Comparison of ENCODE assay signal across 9 mouse cellular contexts in the genomic region with DNA sequence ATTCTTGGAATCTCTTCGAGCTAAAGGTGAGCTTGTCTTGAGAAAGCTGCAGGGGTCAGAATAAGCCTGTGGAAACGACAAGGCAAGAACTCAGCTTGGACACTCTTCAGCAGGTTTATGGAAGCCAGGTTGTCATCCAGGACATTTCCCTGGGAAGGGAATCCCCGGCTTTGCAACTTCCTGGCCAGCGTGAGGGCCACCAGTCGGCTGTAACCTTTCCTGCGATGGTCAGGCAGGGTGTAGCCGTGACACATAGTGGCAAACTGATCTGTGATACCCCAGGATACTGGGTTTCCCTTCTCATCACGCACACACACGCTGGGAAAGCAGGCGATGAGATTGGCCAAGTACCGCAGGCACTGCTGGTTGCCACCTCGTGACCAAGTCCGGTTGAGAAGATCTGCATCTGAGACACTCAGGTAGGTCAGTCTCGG. TPM values are rescaled to one million over a fixed set of nuclear protein-coding genes. Genes with fewer than 3 reads are reported as not detected.
DNase-seq lines count a peak whose midpoint lies in the region; ATAC-seq lines count a peak whose summit lies in the region.
"Had no signal": no experiment of that assay in that cellular context is flagged by ENCODE, and none has a peak within 500 bp of the region (broad histone marks: within the 10 kb centered on the region; RNA-seq: fewer than 3 reads in every experiment).

No protein-coding gene starts in this region.

- H3K36me3 ChIP-seq in hindbrain, embryonic 10.5 days = no peaks in the 10 kb centered on the region
- H3K36me3 ChIP-seq in midbrain, embryonic 12.5 days = no peaks in the 10 kb centered on the region

- H3K4me3 ChIP-seq in hindbrain, embryonic 10.5 days = peak overlapping the region; percentile 42
- 0 out of 2 replicates have a peak overlapping the region, but pooled peaks have one; percentile 13 for H3K4me3 ChIP-seq in midbrain, embryonic 12.5 days

- H3K27ac ChIP-seq in hindbrain, embryonic 10.5 days = 0 out of 2 replicates have a peak overlapping the region, but pooled peaks have one; percentile 40
- H3K27ac ChIP-seq in midbrain, embryonic 12.5 days (replicated peaks) = no peak overlapping the region
- H3K27ac ChIP-seq: macrophage had no signal

- H3K4me2 ChIP-seq in midbrain, embryonic 12.5 days (replicated peaks) = peak overlapping the region; percentile 43

- DNase-seq in kidney, postnatal 10 days = peak; percentile 6
- DNase-seq in kidney, adult 18-20 months = no peak
- peak; percentile 71 to 74 for DNase-seq in cerebellum, postnatal 10 days
- DNase-seq in hindbrain, embryonic 10.5 days (ENCODE audit: low spot score) = peak; percentile 12
- no peak for DNase-seq in right cerebral cortex, postnatal 25 days
- DNase-seq in thymus, postnatal 36 days = no peak

- 9% methylated on average over 14 of the region's 14 CpGs for WGBS in hindbrain, embryonic 10.5 days
- WGBS in midbrain, embryonic 12.5 days = 13% methylated on average over 14 of the region's 14 CpGs

- H3K9me3 ChIP-seq in hindbrain, embryonic 10.5 days = no peaks in the 10 kb centered on the region
- no peaks in the 10 kb centered on the region for H3K9me3 ChIP-seq in midbrain, embryonic 12.5 days

- no peaks in the 10 kb centered on the region for H3K27me3 ChIP-seq in hindbrain, embryonic 10.5 days (ENCODE audit: insufficient read depth, poor library complexity, severe bottlenecking)
- H3K27me3 ChIP-seq in midbrain, embryonic 12.5 days = no peaks in the 10 kb centered on the region

- ATAC-seq in midbrain, embryonic 12.5 days (ENCODE audit: low FRiP score, low read depth) = no peak
- ATAC-seq in monocyte, adult 5-6 weeks (replicated peaks; ENCODE audit: insufficient number of reproducible peaks, low FRiP score, low TSS enrichment, poor library complexity, severe bottlenecking) = no peak

- peaks cover 15% of the 10 kb centered on the region for H3K4me1 ChIP-seq in hindbrain, embryonic 10.5 days (replicated peaks)
- peaks cover 10% of the 10 kb centered on the region; the same call in 1 of the 2 replicates for H3K4me1 ChIP-seq in midbrain, embryonic 12.5 days

- no peak overlapping the region for H3K9ac ChIP-seq in midbrain, embryonic 12.5 days (replicated peaks)

RNA-seq across cellular contexts. Expression of gene Glyatl3, which starts 9.4 kb away (rescaled TPM):
- polyA plus RNA-seq in hindbrain, embryonic 10.5 days (2016; fragmentation: Nextera tagmentation; extraction: Ambion mirVana) = not detected in 2 replicates
- not detected in 2 replicates for polyA plus RNA-seq in midbrain, embryonic 12.5 days (2016; fragmentation: Nextera tagmentation; extraction: Ambion mirVana)
- not detected in 3 replicates for total RNA-seq in monocyte, adult 5-6 weeks (2017)
- polyA plus RNA-seq: macrophage had no signal

RNA-seq across cellular contexts. Expression of gene 9130008F23Rik, which starts 24.4 kb away (rescaled TPM):
- polyA plus RNA-seq in hindbrain, embryonic 10.5 days (2016; fragmentation: Nextera tagmentation; extraction: Ambion mirVana) = 0.82 and 1.2 TPM in 2 replicates
- polyA plus RNA-seq in midbrain, embryonic 12.5 days (2016; fragmentation: Nextera tagmentation; extraction: Ambion mirVana) = 0.63 and 1.1 TPM in 2 replicates
- total RNA-seq in monocyte, adult 5-6 weeks (2017) = 1.5 to 10.3 TPM (median 4.2 TPM) in 3 replicates

RNA-seq across cellular contexts. Expression of gene Mut, which starts 29.7 kb away (rescaled TPM):
- 20.3 and 28.2 TPM in 2 replicates for polyA plus RNA-seq in hindbrain, embryonic 10.5 days (2016; fragmentation: Nextera tagmentation; extraction: Ambion mirVana)
- 25.4 and 27.1 TPM in 2 replicates for polyA plus RNA-seq in midbrain, embryonic 12.5 days (2016; fragmentation: Nextera tagmentation; extraction: Ambion mirVana)
- 16.9 to 22.2 TPM (median 17.2 TPM) in 3 replicates for total RNA-seq in monocyte, adult 5-6 weeks (2017)

RNA-seq across cellular contexts. Expression of gene Cenpq, which starts 30.1 kb away (rescaled TPM):
- 27.4 and 38.8 TPM in 2 replicates for polyA plus RNA-seq in hindbrain, embryonic 10.5 days (2016; fragmentation: Nextera tagmentation; extraction: Ambion mirVana)
- polyA plus RNA-seq in midbrain, embryonic 12.5 days (2016; fragmentation: Nextera tagmentation; extraction: Ambion mirVana) = 28.6 and 28.8 TPM in 2 replicates
- total RNA-seq in monocyte, adult 5-6 weeks (2017) = 25.6 to 42.7 TPM (median 35.8 TPM) in 3 replicates

Comparison
In these comparisons a context has a peak if more than half of its experiments do, and no peak if none do; other contexts are left out.
1. DNase-seq: peak in kidney, postnatal 10 days (single experiment), cerebellum, postnatal 10 days (2 of 2) and hindbrain, embryonic 10.5 days (single experiment); none in kidney, adult 18-20 months (single experiment), right cerebral cortex, postnatal 25 days (single experiment) and thymus, postnatal 36 days (0 of 2).